Mouse (Mus musculus) erythroblast, embryonic 14.5 days (primary cell): ENCODE measurements around the gene Tprg.

Experiments
- GATA1 ChIP-seq: IDR thresholded peaks from 2 replicates; pipeline ENCODE4 v1.6.1; 2012; ENCODE audit warnings: low read length, inconsistent platforms, mixed read lengths
- TAL1 ChIP-seq: IDR thresholded peaks from 3 replicates; pipeline ENCODE4 v1.6.1; 2012; ENCODE audit warnings: low read length, inconsistent platforms, mixed read lengths

DNA sequence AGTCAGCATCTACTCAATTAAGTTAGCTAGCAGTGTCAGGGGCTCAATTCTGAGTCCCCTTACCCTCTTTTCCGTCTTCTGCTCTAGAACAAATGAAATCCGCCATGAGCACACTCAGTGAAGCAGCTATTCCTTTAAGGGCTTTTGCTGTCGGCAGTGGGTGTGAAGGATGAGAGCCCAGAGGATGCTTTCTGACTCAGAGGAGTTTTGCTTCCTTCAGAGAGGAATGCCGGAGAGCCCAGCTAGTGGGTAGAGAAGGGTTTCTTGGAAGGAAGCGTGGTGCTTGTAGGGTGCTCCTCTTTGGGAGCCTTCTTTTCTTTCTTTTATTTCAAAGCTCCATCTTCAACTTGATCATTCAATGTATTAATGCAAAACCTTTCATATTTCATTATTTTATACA, 10.1 kb downstream of the Tprg start:
- TF ChIP-seq TAL1 (no peak), GATA1 (no peak)
